Mouse (Mus musculus): ENCODE measurements around the gene Isoc2a.

DNA sequence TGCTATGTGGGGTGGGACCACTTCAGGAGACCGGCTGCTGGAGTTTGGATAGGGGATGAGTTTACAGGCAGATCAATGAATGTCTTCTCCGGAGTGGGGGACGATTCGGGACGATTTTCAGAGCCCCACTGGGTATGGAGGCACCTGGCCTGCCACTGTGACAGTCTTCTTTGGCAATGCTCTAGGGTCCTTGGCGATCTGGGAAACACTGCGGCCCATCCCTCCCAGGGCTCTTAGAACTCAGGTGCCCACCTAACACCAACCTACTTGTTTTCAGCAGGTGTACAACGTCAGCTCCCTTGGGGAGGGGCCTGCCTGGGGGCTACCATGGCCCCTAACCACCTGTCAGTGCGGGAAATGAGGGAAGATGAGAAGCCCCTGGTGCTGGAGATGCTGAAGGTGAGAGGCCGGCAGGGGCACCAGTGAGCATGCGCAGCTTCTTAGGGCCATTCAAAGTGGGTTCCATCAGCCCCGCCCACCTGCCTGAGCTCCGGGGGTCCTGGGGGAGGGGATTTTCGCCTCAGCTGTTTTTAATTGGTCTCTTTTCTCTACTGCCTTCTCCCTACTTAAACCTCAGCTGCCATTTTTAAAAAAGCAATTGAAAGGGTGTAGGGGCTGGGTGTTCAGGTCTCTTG lies 46.1 kb downstream of the Isoc2a start:
- TF ChIP-seq CTCF (conservative IDR thresholded peaks at IDR 0.05; ENCODE audit: low read length) (peak; percentile 19; the same call in 1 of the 2 replicates), POU5F1 (IDR thresholded peaks at IDR 0.05; ENCODE audit: borderline replicate concordance, low read length) (no peak), NANOG (IDR thresholded peaks at IDR 0.05; ENCODE audit: borderline replicate concordance, low read length) (no peak)
